In genomic region chr11:69134622-69134968, GRCm38 (mm10) we compare ENCODE assay signal across 10 mouse cellular contexts. TPM values are rescaled to one million over a fixed set of nuclear protein-coding genes. Genes with fewer than 3 reads are reported as not detected.
DNase-seq lines count a peak whose midpoint lies in the region; ATAC-seq and TF ChIP-seq lines count a peak whose summit lies in the region.
"Had no signal": no experiment of that assay in that cellular context is flagged by ENCODE, and none has a peak within 500 bp of the region (broad histone marks: within the 10 kb centered on the region; RNA-seq: fewer than 3 reads in every experiment).

No protein-coding gene starts in this region.

- ATAC-seq in heart, postnatal 0 days (ENCODE audit: insufficient read depth, low read depth), result no peak
- peak; percentile 40; the same call in 1 of the 2 replicates for ATAC-seq in embryonic facial prominence, embryonic 11.5 days (replicated peaks; ENCODE audit: insufficient number of reproducible peaks, low FRiP score, low TSS enrichment, low read depth)
- peak; percentile 12; the same call in 1 of the 2 replicates for ATAC-seq in hindbrain, embryonic 14.5 days (ENCODE audit: low FRiP score)
- ATAC-seq in midbrain, embryonic 13.5 days, result peak; percentile 65

- WGBS in heart, postnatal 0 days, result 41% methylated on average over 8 of the region's 8 CpGs
- 31% methylated on average over 8 of the region's 8 CpGs for WGBS in embryonic facial prominence, embryonic 11.5 days
- WGBS in hindbrain, embryonic 14.5 days, result 33% methylated on average over 8 of the region's 8 CpGs
- WGBS in midbrain, embryonic 13.5 days, result 21% methylated on average over 8 of the region's 8 CpGs

- H3K9ac ChIP-seq in heart, postnatal 0 days (replicated peaks; ENCODE audit: low read depth, low read length), result no peak overlapping the region
- H3K9ac ChIP-seq in embryonic facial prominence, embryonic 11.5 days (replicated peaks; ENCODE audit: low read length), result peak overlapping the region; percentile 45
- peak overlapping the region; percentile 58 for H3K9ac ChIP-seq in hindbrain, embryonic 14.5 days
- H3K9ac ChIP-seq in midbrain, embryonic 13.5 days (replicated peaks), result peak overlapping the region; percentile 54

- peak overlapping the region; percentile 60 for H3K4me2 ChIP-seq in heart, postnatal 0 days (ENCODE audit: low read depth, low read length)
- peak overlapping the region; percentile 75 for H3K4me2 ChIP-seq in embryonic facial prominence, embryonic 11.5 days (ENCODE audit: low read depth, low read length)
- peak overlapping the region; percentile 66 for H3K4me2 ChIP-seq in hindbrain, embryonic 14.5 days (replicated peaks)
- peak overlapping the region; percentile 62 for H3K4me2 ChIP-seq in midbrain, embryonic 13.5 days (replicated peaks)

- no peak for TF ChIP-seq CTCF in heart, postnatal 0 days (IDR thresholded peaks at IDR 0.05; ENCODE audit: low read depth)

- H3K4me3 ChIP-seq in heart, postnatal 0 days (ENCODE audit: low read depth, low read length), result peak overlapping the region; percentile 40
- peak overlapping the region; percentile 44 for H3K4me3 ChIP-seq in embryonic facial prominence, embryonic 11.5 days (ENCODE audit: low read depth, low read length)
- H3K4me3 ChIP-seq in hindbrain, embryonic 14.5 days (replicated peaks; ENCODE audit: low read length), result peak overlapping the region; percentile 39
- peak overlapping the region; percentile 42 for H3K4me3 ChIP-seq in midbrain, embryonic 13.5 days (replicated peaks)

- TF ChIP-seq EP300 in heart, postnatal 0 days (IDR thresholded peaks at IDR 0.05; ENCODE audit: low read depth), result no peak

- no peaks in the 10 kb centered on the region for H3K4me1 ChIP-seq in heart, postnatal 0 days (ENCODE audit: control insufficient read depth, insufficient read depth)
- H3K4me1 ChIP-seq in embryonic facial prominence, embryonic 11.5 days (ENCODE audit: control insufficient read depth, insufficient read depth, low read length), result no peaks in the 10 kb centered on the region
- peaks cover 9% of the 10 kb centered on the region; the same call in 1 of the 2 replicates for H3K4me1 ChIP-seq in hindbrain, embryonic 14.5 days (replicated peaks; ENCODE audit: control insufficient read depth, insufficient read depth, low read length)
- H3K4me1 ChIP-seq in midbrain, embryonic 13.5 days (replicated peaks), result peaks cover 12% of the 10 kb centered on the region

- H3K27me3 ChIP-seq in heart, postnatal 0 days (ENCODE audit: control insufficient read depth, insufficient read depth, low read length), result no peaks in the 10 kb centered on the region
- H3K27me3 ChIP-seq in embryonic facial prominence, embryonic 11.5 days (ENCODE audit: control insufficient read depth, insufficient read depth, low read length), result no peaks in the 10 kb centered on the region
- no peaks in the 10 kb centered on the region for H3K27me3 ChIP-seq in hindbrain, embryonic 14.5 days (ENCODE audit: control insufficient read depth, insufficient read depth, low read length)
- H3K27me3 ChIP-seq in midbrain, embryonic 13.5 days, result peaks cover 24% of the 10 kb centered on the region; the same call in 1 of the 2 replicates

- no peaks in the 10 kb centered on the region for H3K9me3 ChIP-seq in heart, postnatal 0 days (replicated peaks; ENCODE audit: control insufficient read depth, low read length)
- H3K9me3 ChIP-seq in embryonic facial prominence, embryonic 11.5 days (replicated peaks; ENCODE audit: control insufficient read depth, low read length), result no peaks in the 10 kb centered on the region
- no peaks in the 10 kb centered on the region for H3K9me3 ChIP-seq in hindbrain, embryonic 14.5 days (ENCODE audit: control insufficient read depth, low read length)
- H3K9me3 ChIP-seq in midbrain, embryonic 13.5 days, result no peaks in the 10 kb centered on the region

- DNase-seq in heart, postnatal 0 days (ENCODE audit: low spot score), result no peak
- DNase-seq in heart, postnatal 4 days, result no peak
- no peak for DNase-seq in embryonic facial prominence, embryonic 11.5 days (ENCODE audit: low spot score)
- DNase-seq in hindbrain, embryonic 14.5 days (ENCODE audit: low spot score), result no peak
- DNase-seq in urinary bladder, adult 2 months (ENCODE audit: low spot score), result no peak
- DNase-seq in right cerebral cortex, postnatal 10 days (ENCODE audit: low spot score in 2 of 2), result no peak
- DNase-seq in right cerebral cortex, postnatal 14 days, result no peak
- DNase-seq: cerebellum, adult 11 months had no signal

- no peak overlapping the region for H3K27ac ChIP-seq in heart, postnatal 0 days (ENCODE audit: low read depth)
- no peak overlapping the region for H3K27ac ChIP-seq in embryonic facial prominence, embryonic 11.5 days (replicated peaks; ENCODE audit: low read depth, low read length)
- H3K27ac ChIP-seq in hindbrain, embryonic 14.5 days, result no peak overlapping the region
- no peak overlapping the region for H3K27ac ChIP-seq in midbrain, embryonic 13.5 days

- H3K36me3 ChIP-seq in heart, postnatal 0 days (replicated peaks; ENCODE audit: control insufficient read depth, insufficient read depth, low read length), result no peaks in the 10 kb centered on the region
- no peaks in the 10 kb centered on the region for H3K36me3 ChIP-seq in embryonic facial prominence, embryonic 11.5 days (replicated peaks; ENCODE audit: control insufficient read depth, insufficient read depth, low read depth, low read length)
- no peaks in the 10 kb centered on the region for H3K36me3 ChIP-seq in hindbrain, embryonic 14.5 days (replicated peaks; ENCODE audit: control insufficient read depth, insufficient read depth)
- no peaks in the 10 kb centered on the region for H3K36me3 ChIP-seq in midbrain, embryonic 13.5 days

RNA-seq across cellular contexts. Expression of gene Aloxe3, which starts 8.9 kb away (rescaled TPM):
- 0.58 TPM in 1 of 2 replicates, not detected in the other for total RNA-seq in heart, postnatal 0 days (2014; rRNA removed; ENCODE audit: low replicate concordance)
- 0.08 TPM in 1 of 2 replicates, not detected in the other for polyA plus RNA-seq in heart, postnatal 0 days (2015; fragmentation: Nextera tagmentation; extraction: Ambion mirVana)
- under 1 TPM in 1 of 2 experiments, not detected in 1; 0.45 TPM for total RNA-seq in heart, postnatal 4 days (2021)
- polyA plus RNA-seq in embryonic facial prominence, embryonic 11.5 days (2014; fragmentation: Nextera tagmentation; extraction: Ambion mirVana), result 0.25 and 0.88 TPM in 2 replicates
- polyA plus RNA-seq in hindbrain, embryonic 14.5 days (2014; fragmentation: Nextera tagmentation; extraction: Ambion mirVana), result 4.3 and 4.9 TPM in 2 replicates
- polyA plus RNA-seq in midbrain, embryonic 13.5 days (2015; fragmentation: Nextera tagmentation; extraction: Ambion mirVana), result 0.39 and 0.43 TPM in 2 replicates
- 4.2 and 5.4 TPM in 2 replicates for polyA plus RNA-seq in urinary bladder, adult 2 months (2012; rRNA removed)
- total RNA-seq: MEL had no signal

RNA-seq across cellular contexts. Expression of gene 9130213A22Rik, which starts 12.2 kb away (rescaled TPM):
- total RNA-seq in heart, postnatal 0 days (2014; rRNA removed; ENCODE audit: low replicate concordance), result 0.66 TPM in 1 of 2 replicates, not detected in the other
- 0.30 and 0.49 TPM in 2 replicates for polyA plus RNA-seq in heart, postnatal 0 days (2015; fragmentation: Nextera tagmentation; extraction: Ambion mirVana)
- total RNA-seq in heart, postnatal 4 days (2021), result under 1 TPM; 0.29 to 0.65 TPM
- not detected in 2 replicates for polyA plus RNA-seq in embryonic facial prominence, embryonic 11.5 days (2014; fragmentation: Nextera tagmentation; extraction: Ambion mirVana)
- polyA plus RNA-seq in hindbrain, embryonic 14.5 days (2014; fragmentation: Nextera tagmentation; extraction: Ambion mirVana), result 0.39 and 0.56 TPM in 2 replicates
- polyA plus RNA-seq in midbrain, embryonic 13.5 days (2015; fragmentation: Nextera tagmentation; extraction: Ambion mirVana), result 0.28 TPM in 1 of 2 replicates, not detected in the other
- polyA plus RNA-seq in urinary bladder, adult 2 months (2012; rRNA removed), result 0.74 and 0.78 TPM in 2 replicates

RNA-seq across cellular contexts. Expression of gene Hes7, which starts 14.4 kb away (rescaled TPM):
- not detected in 2 replicates for total RNA-seq in heart, postnatal 0 days (2014; rRNA removed; ENCODE audit: low replicate concordance)
- polyA plus RNA-seq in heart, postnatal 0 days (2015; fragmentation: Nextera tagmentation; extraction: Ambion mirVana), result 0.26 and 0.29 TPM in 2 replicates
- total RNA-seq in heart, postnatal 4 days (2021), result under 1 TPM; 0.23 to 0.29 TPM
- polyA plus RNA-seq in embryonic facial prominence, embryonic 11.5 days (2014; fragmentation: Nextera tagmentation; extraction: Ambion mirVana), result 0.11 TPM in 1 of 2 replicates, not detected in the other
- 0.43 and 0.52 TPM in 2 replicates for polyA plus RNA-seq in hindbrain, embryonic 14.5 days (2014; fragmentation: Nextera tagmentation; extraction: Ambion mirVana)
- polyA plus RNA-seq in midbrain, embryonic 13.5 days (2015; fragmentation: Nextera tagmentation; extraction: Ambion mirVana), result 0.10 and 0.26 TPM in 2 replicates
- polyA plus RNA-seq in urinary bladder, adult 2 months (2012; rRNA removed), result 0.24 and 0.37 TPM in 2 replicates

RNA-seq across cellular contexts. Expression of gene Alox12b, which starts 22.2 kb away (rescaled TPM):
- total RNA-seq in heart, postnatal 0 days (2014; rRNA removed; ENCODE audit: low replicate concordance), result not detected in 2 replicates
- not detected in 2 replicates for polyA plus RNA-seq in heart, postnatal 0 days (2015; fragmentation: Nextera tagmentation; extraction: Ambion mirVana)
- total RNA-seq in heart, postnatal 4 days (2021), result not detected
- 0.20 and 0.27 TPM in 2 replicates for polyA plus RNA-seq in embryonic facial prominence, embryonic 11.5 days (2014; fragmentation: Nextera tagmentation; extraction: Ambion mirVana)
- polyA plus RNA-seq in hindbrain, embryonic 14.5 days (2014; fragmentation: Nextera tagmentation; extraction: Ambion mirVana), result 0.59 and 0.60 TPM in 2 replicates
- 0.13 TPM in 1 of 2 replicates, not detected in the other for polyA plus RNA-seq in midbrain, embryonic 13.5 days (2015; fragmentation: Nextera tagmentation; extraction: Ambion mirVana)
- polyA plus RNA-seq in urinary bladder, adult 2 months (2012; rRNA removed), result 0.03 TPM in 1 of 2 replicates, not detected in the other
- total RNA-seq: MEL had no signal

RNA-seq across cellular contexts. Expression of gene Per1, which starts 39.6 kb away (rescaled TPM):
- 76.8 and 93.5 TPM in 2 replicates for total RNA-seq in heart, postnatal 0 days (2014; rRNA removed; ENCODE audit: low replicate concordance)
- 8.1 and 9.7 TPM in 2 replicates for polyA plus RNA-seq in heart, postnatal 0 days (2015; fragmentation: Nextera tagmentation; extraction: Ambion mirVana)
- total RNA-seq in heart, postnatal 4 days (2021), result 10 to 100 TPM; 42.6 to 55.6 TPM
- polyA plus RNA-seq in embryonic facial prominence, embryonic 11.5 days (2014; fragmentation: Nextera tagmentation; extraction: Ambion mirVana), result 5.5 and 6.5 TPM in 2 replicates
- 9.6 and 10.1 TPM in 2 replicates for polyA plus RNA-seq in hindbrain, embryonic 14.5 days (2014; fragmentation: Nextera tagmentation; extraction: Ambion mirVana)
- polyA plus RNA-seq in midbrain, embryonic 13.5 days (2015; fragmentation: Nextera tagmentation; extraction: Ambion mirVana), result 8.6 and 10.5 TPM in 2 replicates
- polyA plus RNA-seq in urinary bladder, adult 2 months (2012; rRNA removed), result 26.8 and 28.5 TPM in 2 replicates
